Mouse (Mus musculus) cerebellum, adult 2 months (tissue): Measurements from ENCODE around the gene Arhgap42.

ENCODE experiments used
- CTCF ChIP-seq: fragments of 200-500 bp; IDR thresholded peaks from 2 replicates; pipeline ENCODE4 v1.5.1; 2011; ENCODE audit warnings: low read depth, mild to moderate bottlenecking, control low read depth, low read length, moderate library complexity, borderline replicate concordance; ENCODE audit not compliant: insufficient read depth
- POLR2A ChIP-seq: fragments of 200-500 bp; IDR thresholded peaks from 2 replicates; pipeline ENCODE4 v1.6.1; 2011; ENCODE audit warnings: low read length, control low read depth, borderline replicate concordance; ENCODE audit not compliant: insufficient read depth

GRCm38 (mm10) chr9:9267606-9268601 is 29.0 kb upstream of the Arhgap42 start:
- no peak for TF ChIP-seq CTCF
- TF ChIP-seq POLR2A, result no peak
